Mouse (Mus musculus): ENCODE data around the gene AU022252.
"Not testable (repeated sequence)": the region's sequence is repeated elsewhere in the genome, so short reads cannot be mapped to it uniquely, and the experiment has no call there.

AU022252 gene

GRCm38 (mm10) chr4:119232410-119233255, at the start of gene AU022252, which contains the start of gene P3h1:
TSS of gene AU022252 (minus strand) at chr4:119232712.
TSS of gene P3h1 (plus strand) at chr4:119232915.
- peak; percentile 99 for DNase-seq (ENCODE audit: low spot score in 2 of 2)

- not testable (repeated sequence) for DNase-seq (ENCODE audit: low spot score in 2 of 2)
These were observed 46.3 kb upstream of the AU022252 start for GRCm38 (mm10) chr4:119278784-119279183.

DNA sequence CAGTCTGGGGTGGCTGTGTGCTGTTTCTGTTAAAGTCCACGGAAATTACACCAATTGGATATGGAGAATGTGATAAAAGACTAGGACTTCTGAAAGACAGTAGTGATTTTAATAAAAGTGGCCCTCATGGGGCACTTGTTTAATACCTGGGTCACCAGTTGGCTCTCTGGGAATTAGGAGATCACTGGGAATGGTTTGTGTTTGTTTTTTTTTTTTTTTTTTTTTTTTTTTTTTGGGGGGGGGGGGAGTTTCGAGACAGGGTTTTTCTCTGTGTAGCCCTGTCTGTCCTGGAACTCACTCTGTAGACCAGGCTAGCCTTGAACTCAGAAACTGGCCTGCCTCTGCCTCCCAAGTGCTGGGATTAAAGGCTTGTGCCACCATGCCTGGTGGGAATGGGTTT, 43.2 kb upstream of the AU022252 start:
- no peak for DNase-seq (ENCODE audit: low spot score in 2 of 2)

GRCm38 (mm10) chr4:119275226-119275625, 42.7 kb upstream of the AU022252 start:
- no peak for DNase-seq (ENCODE audit: low spot score in 2 of 2)

DNA sequence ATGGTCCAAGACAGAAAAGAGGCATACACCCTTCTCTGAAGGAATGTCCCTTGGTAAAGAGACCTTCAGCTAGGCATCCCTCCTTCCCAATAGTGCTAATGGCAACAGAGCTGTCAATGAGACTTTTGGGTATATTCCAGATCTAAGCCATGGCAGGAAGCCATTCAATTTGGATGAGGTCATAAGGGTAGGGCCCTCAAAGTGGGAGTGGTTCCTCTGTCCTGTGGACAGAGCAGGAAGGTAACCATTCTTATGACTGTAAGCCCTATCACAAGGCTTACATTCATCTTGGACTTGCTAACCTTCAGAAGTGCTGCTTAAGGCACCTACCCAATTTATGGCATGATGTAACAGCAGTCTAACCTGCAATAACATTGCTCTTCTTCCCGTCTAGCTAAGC, 42.1 kb upstream of the AU022252 start:
- no peak for DNase-seq (ENCODE audit: low spot score in 2 of 2)

GRCm38 (mm10) chr4:119266606-119267005, 34.1 kb upstream of the AU022252 start:
- no peak for DNase-seq (ENCODE audit: low spot score in 2 of 2)

DNA sequence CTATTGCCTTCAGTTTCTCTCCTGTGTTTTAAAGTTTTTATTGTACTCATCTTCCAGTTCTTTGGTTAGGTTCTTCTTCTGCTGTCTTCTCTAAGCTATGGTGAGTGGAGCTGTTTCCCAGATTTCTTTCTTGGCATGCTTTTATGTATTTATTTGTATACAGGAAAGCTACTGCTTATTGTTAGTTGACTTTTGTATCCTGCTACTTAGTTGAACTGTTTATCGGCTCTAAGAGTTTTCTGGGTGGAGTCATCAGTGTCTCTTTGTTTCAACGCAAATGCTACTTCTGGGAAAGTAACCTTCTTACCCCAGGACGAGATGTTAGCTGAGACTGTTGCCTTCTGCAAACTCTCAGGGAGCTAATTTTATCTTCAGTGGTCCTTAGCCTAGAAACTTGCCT, 30.9 kb upstream of the AU022252 start:
- DNase-seq (ENCODE audit: low spot score in 2 of 2): no peak

GRCm38 (mm10) chr4:119262483-119262882, 30.0 kb upstream of the AU022252 start:
- DNase-seq (ENCODE audit: low spot score in 2 of 2): no peak

DNA sequence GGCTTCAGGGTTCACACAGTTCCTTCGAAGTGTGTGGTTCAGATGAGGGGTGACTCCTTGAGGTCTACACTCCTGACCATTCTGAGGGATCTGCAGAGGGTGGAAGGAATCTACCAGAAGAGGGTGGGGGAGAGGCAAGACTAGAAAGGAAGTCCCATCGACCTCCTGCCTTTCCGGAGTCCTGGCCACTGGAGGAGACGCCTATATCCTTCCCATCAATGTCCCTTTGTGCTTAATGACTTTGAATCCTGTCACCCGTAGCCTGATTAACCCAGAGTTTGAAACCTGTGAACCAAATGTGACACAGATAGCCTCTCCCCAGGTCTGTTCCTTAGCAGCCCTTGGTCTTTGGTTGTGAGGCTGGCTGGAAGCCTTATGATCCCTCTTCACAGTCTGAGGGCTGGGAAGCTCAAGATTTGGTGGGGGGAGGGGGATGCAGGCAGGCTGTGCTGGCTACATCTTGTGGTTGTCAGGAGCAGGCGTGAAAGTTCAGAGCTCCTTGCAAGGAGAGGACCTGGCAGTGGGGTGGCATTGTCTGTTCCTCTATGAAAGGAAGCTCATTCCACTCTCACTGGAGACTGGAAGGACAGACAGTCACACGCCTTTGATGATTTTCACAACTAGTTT, 28.7 kb upstream of the AU022252 start:
- no peak for DNase-seq (ENCODE audit: low spot score in 2 of 2)

DNA sequence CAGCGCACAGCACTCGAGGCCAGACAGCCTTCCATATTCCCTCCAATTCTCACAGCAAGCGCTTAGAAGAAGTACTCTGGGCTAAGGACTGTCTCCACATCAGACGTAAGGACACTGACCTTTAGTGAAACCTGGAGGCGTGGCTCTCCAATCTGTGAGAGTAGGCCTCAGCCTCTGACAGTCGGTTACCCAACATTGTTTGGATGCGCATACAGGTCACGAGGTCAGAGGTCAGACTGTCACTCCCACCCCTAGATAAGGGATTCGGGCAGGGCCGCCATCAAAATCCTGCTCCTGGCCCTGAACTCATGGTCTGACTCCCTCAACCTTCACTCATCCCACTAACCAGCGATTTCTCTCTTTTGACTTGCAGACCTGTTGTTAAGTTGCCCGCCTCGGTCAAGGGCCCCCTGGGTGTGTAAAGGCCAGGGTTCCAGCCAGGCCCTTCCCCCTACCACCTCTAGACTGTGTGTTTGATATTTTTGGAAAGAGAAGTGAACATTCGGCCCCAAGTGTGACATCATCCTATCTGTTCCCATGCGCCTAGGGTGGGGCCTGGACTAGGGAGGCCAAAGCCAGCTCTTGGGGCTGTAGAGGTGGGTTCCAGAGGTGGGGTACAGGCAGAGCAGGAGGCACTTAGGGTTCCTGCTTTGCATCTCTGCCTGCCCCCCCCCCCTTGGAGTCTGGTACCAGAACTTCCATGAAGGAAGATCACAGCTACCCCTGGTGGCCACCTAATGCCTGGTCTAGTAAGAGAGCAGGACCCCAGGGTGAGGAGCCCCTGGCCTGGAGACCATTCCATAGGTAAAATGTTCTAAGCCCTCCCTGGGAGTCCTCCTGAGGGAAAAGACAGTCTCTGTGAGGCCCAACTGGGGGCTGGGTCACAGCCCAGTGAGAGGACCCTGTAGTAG, 27.1 kb upstream of the AU022252 start:
- DNase-seq (ENCODE audit: low spot score in 2 of 2): no peak

GRCm38 (mm10) chr4:119257083-119257482, 24.6 kb upstream of the AU022252 start:
- no peak for DNase-seq (ENCODE audit: low spot score in 2 of 2)

DNA sequence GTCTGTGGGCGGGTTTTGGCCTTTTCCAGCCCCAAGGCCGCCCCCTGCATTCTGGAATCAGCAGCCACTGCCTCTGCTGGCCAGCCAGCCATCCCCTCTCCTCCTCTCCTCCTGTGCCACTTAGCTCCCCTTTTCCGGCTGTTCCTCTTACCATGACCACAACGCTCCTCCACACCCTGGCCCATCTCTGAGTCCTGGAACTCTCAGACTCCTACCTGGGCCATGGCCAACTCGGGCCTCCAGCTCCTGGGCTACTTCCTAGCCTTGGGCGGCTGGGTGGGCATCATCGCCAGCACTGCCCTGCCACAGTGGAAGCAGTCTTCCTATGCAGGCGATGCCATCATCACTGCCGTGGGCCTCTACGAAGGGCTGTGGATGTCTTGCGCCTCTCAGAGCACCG, 22.8 kb upstream of the AU022252 start, which contains the start of gene Cldn19:
Gene Cldn19 (plus strand): TSS at position 64 of the 400 bp plus-strand sequence.
- no peak for DNase-seq (ENCODE audit: low spot score in 2 of 2)

DNA sequence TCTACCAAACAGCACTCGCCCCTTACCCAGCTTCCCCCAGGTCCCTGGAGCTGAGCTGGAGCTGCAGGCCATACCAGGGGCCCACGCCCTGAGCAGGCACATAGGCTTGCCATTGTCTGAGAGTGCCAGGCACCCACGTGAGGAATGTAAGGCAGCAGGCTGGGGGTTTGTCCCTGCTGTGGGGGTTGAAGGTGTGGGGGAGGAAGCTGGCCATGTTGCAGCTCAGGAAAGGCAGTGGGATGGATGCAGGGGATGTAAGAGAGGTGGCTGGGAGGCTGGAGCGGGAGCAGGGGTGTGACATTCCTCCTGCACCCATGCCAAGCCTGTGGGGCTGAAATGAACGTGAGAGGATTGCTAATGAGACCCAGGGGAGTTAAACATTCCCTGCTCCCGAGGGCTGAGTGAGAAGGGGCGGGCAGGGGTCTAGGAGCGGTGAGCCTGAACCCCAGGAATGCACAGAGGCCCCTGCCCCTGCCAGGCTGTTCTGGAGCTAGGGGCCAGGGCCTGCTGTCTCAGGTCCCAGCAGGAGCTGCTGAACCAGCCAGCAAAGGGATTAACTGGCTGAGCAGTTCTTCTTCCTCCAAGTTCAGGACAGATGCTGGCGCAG, 21.6 kb upstream of the AU022252 start:
- peak in 1 of 2 experiments; percentile 53 for DNase-seq (ENCODE audit: low spot score in 2 of 2)

DNA sequence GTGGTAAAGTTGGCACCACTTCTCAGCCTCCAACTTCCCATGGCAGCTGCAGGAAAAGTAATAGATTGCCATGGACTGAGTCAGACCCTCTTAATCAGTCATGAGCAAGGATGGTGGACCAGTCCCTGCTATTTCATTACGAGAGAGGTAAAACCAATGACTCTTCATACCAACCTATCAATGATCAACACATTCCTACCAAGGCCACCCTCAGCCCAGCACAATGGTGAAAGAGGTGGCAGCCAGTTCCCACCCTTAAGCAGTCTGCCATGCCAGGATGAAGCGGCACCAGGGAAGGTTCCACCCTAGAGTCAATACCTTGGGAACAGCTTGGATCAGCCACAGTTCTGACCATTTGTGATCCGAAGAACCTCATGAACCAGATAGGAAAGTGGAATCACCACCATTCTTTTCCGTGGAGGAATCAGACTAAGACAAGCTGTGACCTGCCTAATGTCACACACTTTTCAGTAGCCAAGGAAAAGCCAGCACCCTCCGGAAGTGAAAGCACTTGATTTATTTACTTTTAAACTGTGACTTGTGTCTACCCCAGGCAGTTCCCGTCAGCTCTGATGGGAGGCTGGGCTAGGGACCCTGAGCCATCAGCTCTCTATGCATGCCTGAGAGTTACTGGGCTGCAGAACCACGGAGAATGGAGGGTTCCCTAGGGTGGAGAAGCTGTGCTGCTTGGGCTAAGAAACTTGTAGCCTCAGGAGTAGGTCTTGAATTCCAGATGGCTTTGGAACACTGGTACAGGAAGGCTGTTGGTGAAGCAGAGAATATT, 19.7 kb upstream of the AU022252 start:
- DNase-seq (ENCODE audit: low spot score in 2 of 2): no peak

GRCm38 (mm10) chr4:119248407-119248965, 16.0 kb upstream of the AU022252 start:
- no peak for DNase-seq (ENCODE audit: low spot score in 2 of 2)

GRCm38 (mm10) chr4:119247462-119248235, 15.1 kb upstream of the AU022252 start:
- peak; percentile 66 to 76 for DNase-seq (ENCODE audit: low spot score in 2 of 2)

GRCm38 (mm10) chr4:119246688-119247225, 14.2 kb upstream of the AU022252 start:
- DNase-seq (ENCODE audit: low spot score in 2 of 2): no peak

- DNase-seq (ENCODE audit: low spot score in 2 of 2): no peak
These were observed 13.4 kb upstream of the AU022252 start for GRCm38 (mm10) chr4:119245961-119246360.

DNA sequence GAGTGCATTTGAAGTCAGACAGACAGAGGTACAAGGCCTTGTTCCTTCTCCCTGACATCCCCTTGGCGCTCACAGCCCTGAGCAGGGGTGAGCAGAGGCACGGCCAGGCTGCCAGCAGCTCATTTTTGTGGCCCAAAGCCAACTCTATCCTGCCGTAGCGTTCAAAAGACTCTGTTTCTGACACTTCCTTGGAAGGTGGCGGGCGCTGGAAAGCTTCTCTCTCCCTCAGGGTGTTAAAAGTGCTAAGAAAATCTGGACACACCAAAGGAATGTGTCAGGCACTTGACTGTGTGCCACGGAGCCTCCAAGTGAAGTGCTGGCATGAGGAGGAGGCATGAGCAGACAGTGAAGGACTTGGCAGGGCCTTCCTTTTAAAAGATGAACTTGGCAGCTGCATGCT, 13.0 kb upstream of the AU022252 start:
- DNase-seq (ENCODE audit: low spot score in 2 of 2): peak; percentile 72 to 79
